Mouse (Mus musculus): ENCODE data around the gene C5ar1.

Gene C5ar1

GRCm38 (mm10) chr7:16221582-16222272 is 37.6 kb downstream of the C5ar1 start, which contains the start of gene Dhx34:
Gene Dhx34 (minus strand): TSS chr7:16222037.
- DNase-seq (ENCODE audit: low spot score in 2 of 2), result peak; percentile 96 to 97

- DNase-seq (ENCODE audit: low spot score in 2 of 2), result no peak
Measured at GRCm38 (mm10) chr7:16213986-16214385, 45.4 kb downstream of the C5ar1 start.

- DNase-seq (ENCODE audit: low spot score in 2 of 2), result no peak
Measured at GRCm38 (mm10) chr7:16213196-16213595, 46.1 kb downstream of the C5ar1 start.

GRCm38 (mm10) chr7:16210862-16211365 is 48.4 kb downstream of the C5ar1 start:
- no peak for DNase-seq (ENCODE audit: low spot score in 2 of 2)

- no peak for DNase-seq (ENCODE audit: low spot score in 2 of 2)
Measured at GRCm38 (mm10) chr7:16208781-16209665, 50.3 kb downstream of the C5ar1 start.

- peak; percentile 26 to 34 for DNase-seq (ENCODE audit: low spot score in 2 of 2)
Measured at GRCm38 (mm10) chr7:16207496-16207895, 51.8 kb downstream of the C5ar1 start.

- DNase-seq (ENCODE audit: low spot score in 2 of 2), result no peak
Measured at GRCm38 (mm10) chr7:16207076-16207475, 52.3 kb downstream of the C5ar1 start.

GRCm38 (mm10) chr7:16204791-16205190 is 54.5 kb downstream of the C5ar1 start:
- no peak for DNase-seq (ENCODE audit: low spot score in 2 of 2)

GRCm38 (mm10) chr7:16203505-16203903 is 55.8 kb downstream of the C5ar1 start:
- no peak for DNase-seq (ENCODE audit: low spot score in 2 of 2)

- DNase-seq (ENCODE audit: low spot score in 2 of 2), result no peak
Measured at GRCm38 (mm10) chr7:16202756-16203504, 56.4 kb downstream of the C5ar1 start.

GRCm38 (mm10) chr7:16201136-16201535 is 58.2 kb downstream of the C5ar1 start:
- DNase-seq (ENCODE audit: low spot score in 2 of 2), result no peak

GRCm38 (mm10) chr7:16198540-16198939 is 60.8 kb downstream of the C5ar1 start:
- no peak for DNase-seq (ENCODE audit: low spot score in 2 of 2)

GRCm38 (mm10) chr7:16197166-16197565 is 62.2 kb downstream of the C5ar1 start:
- peak; percentile 77 for DNase-seq (ENCODE audit: low spot score in 2 of 2)

Measured in spleen, postnatal 36 days (tissue).